Mouse (Mus musculus) heart, adult 8-10 months (tissue): ENCODE data around the gene Setdb1. TPM values are rescaled to one million over a fixed set of nuclear protein-coding genes. Genes with fewer than 3 reads are reported as not detected.
"Not testable (repeated sequence)": the region's sequence is repeated elsewhere in the genome, so short reads cannot be mapped to it uniquely, and the experiment has no call there.

ENCODE experiments used
- DNase-seq: peaks from one replicate; pipeline ENCODE4 v3.0.0; 2022; ENCODE audit warnings: low spot score
- total RNA-seq, 4 experiments: library from RNA; stranded (reverse); gene quantifications; 2 replicates each; pipeline ENCODE4 v1.2.4; 2022

The Setdb1 gene
- 10 to 100 TPM; 10.1 to 12.0 (median 10.4) TPM for total RNA-seq

DNA sequence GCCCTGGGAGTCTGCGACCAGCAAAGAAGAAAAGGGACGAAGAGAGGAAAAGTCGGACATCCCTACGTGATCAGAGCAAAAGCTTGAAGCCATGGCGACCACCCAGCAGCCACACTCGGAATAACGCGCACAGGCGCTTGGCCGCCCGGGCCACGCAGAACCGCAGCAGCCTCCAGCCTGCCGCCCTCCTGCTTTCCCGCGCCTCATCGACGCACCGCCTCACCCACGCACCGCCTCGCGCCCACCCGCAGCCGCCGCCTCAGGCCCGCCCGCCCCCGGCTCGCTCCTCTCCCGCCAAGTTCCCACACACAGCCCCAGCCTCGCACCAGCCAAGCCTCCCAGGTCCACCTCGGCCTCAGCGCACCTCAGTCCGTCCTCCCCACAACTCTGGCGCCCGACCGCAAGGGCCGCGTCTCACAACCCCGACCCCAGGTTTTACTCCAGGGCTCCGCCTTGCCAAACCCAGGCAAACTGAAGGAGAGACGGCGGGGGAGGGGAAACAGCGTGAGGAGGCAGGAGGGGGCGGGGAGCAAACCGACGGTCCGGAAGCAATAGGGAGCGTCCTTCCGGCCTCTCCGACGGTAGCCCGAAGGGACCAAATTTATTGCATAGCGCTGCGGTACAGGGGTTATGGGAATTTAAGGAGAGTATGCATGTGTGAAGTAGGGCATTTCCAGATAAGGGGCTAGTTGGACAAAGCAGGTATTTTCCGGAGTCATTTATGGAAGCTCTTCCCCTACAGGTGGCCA, at the start of gene Setdb1:
Setdb1 (minus strand) TSS at position 502 of the 749 bp plus-strand sequence.
- DNase-seq = peak; percentile 97

DNA sequence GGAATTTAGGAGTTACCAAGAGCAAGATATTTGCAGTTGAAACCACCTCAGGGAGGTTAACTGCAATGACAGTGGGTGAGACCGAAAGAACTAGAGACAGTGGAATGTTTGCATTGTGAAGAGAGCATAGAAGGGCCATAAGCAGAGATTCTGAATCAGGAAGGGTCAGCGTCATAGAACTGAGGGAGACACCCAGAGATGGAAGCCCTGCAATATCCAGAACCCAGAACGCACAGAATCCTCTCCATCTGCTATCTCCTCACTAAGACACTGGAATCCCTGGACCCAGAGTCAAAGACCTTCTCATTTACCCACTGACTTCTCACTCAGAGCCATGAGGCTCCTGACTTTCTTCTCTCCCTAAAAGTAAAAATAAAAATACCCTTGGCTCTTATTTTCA, 45.7 kb upstream of the Setdb1 start, which contains the start of gene 4930558C23Rik:
4930558C23Rik (minus strand) TSS at position 101 of the 400 bp plus-strand sequence.
- DNase-seq = no peak

DNA sequence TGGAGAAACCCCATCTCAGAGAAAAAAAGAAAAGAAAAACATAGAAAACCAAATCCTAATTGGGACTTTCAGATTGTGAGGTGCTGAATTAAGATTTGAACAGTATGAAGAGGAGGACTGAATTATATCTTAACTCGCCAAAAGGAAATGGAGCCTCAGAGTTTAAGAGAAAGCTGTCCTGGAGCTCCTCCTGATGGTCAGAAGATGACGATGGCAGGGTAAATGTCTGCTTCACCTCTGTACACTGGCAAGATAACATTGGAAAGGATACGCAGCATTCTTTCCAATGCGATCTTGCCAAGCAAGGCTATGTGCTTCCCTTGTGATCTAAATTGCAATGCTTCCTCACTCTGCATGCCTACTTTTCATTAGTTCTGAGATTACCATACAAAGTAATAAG, 37.4 kb upstream of the Setdb1 start:
- peak; percentile 36 for DNase-seq

DNA sequence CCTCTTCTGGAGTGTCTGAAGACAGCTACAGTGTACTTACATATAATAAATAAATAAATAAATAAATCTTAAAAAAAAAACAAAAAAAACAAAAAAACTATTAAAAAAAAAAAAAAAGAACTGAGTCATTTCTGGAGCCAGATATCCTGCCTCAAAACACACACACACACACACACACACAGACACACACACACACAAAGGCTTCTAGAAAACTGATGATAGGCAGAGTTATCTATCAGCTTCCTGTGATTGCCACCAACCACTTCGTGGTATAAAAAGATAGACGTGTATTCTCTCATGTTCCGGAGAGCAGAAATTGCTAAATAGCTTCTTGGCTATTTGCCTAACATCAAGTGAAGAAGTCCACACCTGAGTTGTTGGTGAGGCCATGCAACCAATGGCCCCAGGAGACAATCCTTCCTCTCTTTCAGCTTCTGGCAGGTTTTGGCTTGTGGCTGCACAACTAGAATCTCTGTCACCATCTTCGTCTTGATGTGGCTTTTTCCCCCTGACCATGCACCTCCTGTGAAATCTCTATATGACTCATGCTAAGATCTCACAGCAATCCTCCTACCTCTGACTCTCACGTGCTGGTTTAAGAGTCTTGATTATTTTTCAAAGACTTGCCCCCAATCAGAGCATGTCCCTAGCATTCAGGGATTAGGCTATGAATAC, 28.5 kb upstream of the Setdb1 start:
- DNase-seq = no peak

DNA sequence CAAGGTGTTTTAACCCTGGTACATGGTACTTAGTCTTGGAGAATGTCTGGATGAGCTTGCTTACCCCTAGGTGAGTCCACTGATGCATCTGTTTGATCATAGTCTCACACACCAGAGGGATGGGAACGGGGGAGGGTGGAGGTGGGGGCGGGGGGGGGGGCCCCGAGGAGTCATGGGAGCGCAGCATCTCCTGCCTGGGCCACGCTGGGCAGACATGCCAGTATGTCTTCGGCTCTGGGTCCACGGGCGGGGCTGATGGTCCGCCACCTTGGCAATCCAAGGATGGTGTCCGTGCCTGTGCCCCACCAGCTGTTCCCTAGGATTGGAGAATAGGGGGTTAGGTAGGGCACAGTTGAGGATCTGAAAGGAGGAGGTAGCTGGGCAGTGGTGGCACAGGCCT, 16.2 kb upstream of the Setdb1 start:
- DNase-seq = no peak

DNA sequence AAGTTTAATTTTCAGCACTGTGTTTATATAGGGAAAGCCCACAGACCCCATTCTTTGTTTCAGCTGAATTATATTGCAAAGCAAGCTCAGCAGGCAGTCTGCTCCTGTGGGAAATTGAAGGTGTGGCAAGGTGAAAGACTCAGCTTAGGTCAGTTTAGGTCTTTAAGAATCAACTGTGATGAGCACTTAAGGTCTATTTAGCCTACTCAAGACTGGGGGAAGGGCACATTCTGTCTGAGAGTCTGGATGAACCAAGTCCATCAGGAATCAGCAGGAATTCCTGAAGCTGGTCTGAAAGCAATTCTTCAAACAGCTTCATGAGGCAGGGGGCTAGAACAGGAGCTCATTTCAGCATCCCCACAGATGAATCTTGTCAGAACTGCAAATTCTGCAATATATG, 13.1 kb upstream of the Setdb1 start:
- no peak for DNase-seq

DNA sequence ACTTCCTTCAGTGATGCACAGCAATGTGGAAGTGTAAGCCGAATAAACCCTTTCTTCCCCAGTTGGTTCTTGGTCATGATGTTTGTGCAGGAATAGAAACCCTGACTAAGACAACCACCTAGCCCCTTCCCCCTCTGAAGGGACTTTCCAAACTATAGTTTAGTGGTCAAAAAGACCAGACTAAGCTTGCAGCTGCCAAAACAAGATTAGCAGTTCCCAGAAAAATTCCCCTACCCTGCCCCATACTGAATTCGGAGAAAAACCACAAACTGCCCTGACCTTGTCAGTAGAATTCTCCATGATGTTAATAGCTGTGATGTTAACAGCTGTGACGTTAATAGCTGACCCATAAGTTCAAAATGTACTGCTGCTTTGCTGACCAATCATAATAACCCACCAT, 3.3 kb upstream of the Setdb1 start:
- DNase-seq = not testable (repeated sequence)

DNA sequence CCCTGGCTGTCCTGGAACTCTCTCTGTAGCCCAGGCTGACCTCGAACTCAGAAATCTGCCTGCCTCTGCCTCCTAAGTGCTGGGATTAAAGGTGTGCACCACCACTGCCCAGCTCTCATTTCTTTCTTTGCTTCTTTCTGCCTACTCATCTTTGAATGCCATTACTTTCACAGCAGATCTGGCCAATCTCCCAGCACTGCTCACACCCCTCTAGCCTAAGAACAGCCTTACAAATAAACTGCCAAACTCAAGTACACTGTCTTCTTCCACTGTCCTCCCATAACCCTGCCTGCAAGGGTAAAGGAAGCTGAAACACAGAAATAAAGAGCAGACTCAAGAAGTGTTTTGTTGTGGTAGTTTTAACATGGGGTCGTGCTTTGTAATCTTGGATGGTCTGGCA, 744 bp upstream of the Setdb1 start:
- DNase-seq = no peak

DNA sequence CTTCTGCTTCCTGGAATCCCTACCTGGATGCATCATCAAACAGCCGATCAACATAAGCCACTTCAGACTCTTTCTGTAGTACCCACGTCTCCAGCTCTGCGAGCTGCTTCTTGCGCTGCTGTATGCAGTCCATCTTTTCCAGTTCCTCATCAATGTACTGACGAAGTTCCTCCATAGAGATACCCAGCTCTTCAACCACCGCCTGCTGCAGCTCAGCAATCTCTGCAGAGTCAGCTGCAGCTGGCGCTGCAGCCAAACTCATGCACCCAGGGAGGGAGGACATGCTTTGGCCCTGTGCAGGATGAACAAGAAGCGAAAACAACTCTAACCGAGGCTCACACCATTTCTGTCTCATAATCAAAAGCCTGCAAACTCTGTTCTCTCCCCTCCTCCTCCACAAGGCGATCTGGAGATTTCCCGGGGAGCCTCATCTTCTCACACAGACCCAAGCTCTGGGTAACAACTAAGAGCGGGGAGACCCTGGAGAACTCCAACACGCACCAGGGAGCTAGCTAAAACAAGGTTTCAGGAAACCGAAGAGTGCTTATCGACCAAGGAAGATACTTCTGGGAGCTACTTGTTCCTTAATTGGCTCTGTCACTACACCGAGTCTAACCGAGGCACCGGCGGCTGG, 974 bp downstream of the Setdb1 start:
- not testable (repeated sequence) for DNase-seq

DNA sequence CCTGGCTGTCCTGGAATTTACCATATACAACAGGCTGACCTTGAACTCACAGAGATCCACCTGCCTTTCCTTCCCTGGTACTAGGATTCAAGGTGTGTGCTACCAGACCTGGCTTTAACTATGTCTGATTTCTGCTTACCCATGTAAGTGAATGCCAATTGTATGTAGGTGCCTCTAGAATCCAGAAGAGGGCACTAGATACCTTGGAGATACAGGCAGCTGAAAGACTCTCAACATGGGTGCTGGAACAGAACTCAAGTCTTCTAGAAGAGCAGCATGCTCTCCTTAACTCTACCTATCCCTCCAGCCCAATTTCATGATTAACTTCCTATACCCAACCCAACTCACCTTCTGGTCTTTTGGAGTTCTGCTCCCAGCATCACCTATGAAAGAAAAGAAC, 7.5 kb downstream of the Setdb1 start:
- no peak for DNase-seq

DNA sequence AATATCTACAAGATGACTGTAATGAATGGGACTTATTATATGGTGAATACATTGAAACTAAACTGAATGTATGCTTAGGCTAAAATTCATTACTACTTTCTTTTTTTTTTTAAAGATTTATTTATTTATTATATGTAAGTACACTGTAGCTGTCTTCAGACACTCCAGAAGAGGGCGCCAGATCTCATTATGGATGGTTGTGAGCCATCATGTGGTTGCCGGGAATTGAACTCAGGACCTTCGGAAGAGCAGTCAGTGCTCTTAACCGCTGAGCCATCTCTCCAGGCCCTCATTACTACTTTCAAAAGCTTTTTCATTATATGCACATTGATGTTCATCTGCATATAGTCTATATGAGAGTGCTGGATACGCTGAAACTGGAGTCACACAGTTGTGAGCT, 8.7 kb downstream of the Setdb1 start:
- DNase-seq = not testable (repeated sequence)

DNA sequence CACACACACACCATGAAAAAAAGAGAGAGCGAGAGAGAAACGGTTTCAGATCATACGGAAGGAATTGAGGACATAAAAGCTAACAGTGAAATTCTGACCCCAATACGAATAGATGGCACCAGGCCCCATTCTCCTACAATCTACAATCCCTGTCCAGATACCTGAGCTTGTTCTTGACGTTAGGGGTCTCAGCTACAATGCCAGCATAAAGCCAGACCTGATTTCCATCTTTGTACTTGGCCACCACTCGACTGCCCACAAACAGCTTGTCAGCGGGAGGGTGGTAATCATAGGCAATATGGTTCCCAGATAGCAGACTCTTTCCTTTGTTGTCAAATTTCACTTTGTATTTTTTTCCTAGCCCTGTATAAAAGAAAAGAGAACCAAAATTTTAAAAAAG, 10.5 kb downstream of the Setdb1 start:
- DNase-seq = no peak

DNA sequence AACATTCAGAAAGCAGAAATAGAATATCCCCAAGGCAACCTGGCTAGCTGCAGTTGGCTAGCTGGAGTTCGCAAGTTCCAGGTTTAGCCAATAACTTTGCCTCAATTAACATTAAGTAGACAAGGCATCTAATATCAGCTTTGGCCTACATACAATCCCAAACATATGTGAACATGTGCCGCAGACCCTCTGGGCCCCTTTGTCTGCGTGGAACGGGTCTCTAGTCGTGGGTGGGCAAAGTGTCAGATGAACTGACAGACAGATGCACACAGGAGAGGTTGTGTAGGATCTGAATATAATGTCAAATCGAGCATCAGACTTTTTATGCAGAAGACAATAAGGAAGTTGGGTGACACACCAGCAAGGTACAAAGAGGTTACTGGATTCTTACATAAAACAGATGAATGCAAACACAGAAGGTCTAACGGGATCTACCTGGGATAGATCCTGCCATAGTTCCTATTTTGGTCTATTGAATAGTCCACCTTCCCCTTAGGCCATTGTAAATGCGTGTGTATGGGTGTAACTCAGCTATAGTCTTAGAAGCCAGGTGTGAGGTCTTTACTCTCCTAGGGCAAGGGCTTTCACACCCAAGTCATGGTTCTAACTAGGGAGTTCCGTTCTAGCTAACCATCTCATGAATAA, 13.5 kb downstream of the Setdb1 start:
- not testable (repeated sequence) for DNase-seq

DNA sequence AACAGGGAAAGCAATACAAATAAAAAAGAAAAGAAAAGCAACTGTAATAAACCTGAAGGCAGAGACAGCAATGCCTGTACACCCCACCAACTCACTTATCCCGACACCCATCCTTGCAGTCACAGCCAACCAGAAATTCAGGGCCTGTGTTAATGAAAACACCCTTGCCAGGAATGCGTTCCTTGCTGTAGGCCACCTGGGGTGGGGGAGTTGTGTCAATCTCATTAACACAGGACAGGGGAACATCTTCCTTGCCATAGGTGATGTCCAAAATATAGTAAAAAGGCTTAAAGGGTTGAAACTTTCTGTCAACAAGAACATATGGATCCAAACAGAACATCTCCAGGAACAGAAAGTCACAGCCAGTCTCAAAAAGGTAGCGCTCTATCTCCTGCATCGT, 18.8 kb downstream of the Setdb1 start:
- DNase-seq = no peak

DNA sequence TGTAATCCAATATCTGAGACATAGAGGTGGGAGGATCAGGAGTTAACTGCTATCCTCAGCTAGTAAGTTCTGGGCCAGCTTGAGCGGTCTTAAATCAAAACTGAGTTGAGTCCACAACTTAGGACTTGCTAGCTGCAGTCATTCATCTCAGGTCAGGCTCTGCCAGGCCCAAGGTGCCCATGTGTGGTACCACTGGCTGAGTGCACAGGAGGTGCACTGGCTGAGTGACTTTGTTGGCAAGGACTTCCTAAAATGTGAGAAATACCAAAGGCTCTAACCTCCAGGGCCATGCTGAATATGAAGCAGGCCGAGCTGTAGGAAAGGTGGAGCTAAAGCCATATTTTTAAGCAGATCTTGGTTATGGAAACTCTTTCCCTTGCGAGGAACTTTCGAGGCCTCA, 19.7 kb downstream of the Setdb1 start:
- no peak for DNase-seq

DNA sequence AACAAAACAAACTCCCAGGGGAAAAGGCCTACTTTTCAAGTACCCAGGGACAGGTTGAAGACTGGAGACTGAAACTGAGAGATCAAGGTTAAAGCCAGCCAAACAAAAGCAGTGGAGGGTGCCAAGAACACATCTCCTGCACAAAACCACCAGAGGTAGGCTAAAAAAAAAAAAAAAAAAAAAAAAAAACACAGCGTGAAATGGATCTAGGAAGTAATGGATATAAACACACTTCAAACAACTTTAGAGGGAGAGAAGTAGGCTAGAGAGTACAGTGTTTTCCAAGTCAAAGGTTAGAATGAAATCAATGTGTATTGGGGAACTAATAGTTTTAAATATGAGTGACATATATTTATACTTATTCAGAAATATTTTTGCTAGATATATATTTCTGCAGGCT, 25.5 kb downstream of the Setdb1 start:
- DNase-seq = no peak

DNA sequence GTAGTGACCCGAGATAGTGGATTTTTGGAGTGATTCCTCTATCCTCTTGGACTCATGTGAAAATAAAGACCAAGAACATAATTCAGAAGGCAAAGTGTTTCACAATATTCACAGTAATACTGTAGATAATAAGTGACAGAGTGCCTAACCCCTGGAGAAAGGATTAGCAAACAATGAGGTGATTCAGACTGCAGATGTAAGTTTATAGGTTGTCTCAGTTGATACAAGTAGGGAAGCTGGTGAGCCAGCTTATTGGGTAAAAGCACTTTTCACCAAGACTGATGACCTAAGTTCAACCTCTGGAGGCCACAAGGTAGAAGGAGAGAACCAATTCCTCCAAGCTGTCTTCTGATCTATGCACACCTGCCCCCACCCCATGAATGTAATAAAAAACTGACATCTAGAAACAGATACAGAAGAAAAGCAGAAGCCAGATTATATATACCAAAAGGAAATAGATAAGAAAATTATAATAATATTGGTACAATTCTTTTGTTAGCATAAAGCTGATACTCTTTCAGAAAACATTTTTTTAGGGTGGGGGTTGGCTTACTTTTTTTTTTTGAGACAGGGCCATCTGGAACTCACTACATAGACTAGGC, 28.1 kb downstream of the Setdb1 start:
- no peak for DNase-seq

DNA sequence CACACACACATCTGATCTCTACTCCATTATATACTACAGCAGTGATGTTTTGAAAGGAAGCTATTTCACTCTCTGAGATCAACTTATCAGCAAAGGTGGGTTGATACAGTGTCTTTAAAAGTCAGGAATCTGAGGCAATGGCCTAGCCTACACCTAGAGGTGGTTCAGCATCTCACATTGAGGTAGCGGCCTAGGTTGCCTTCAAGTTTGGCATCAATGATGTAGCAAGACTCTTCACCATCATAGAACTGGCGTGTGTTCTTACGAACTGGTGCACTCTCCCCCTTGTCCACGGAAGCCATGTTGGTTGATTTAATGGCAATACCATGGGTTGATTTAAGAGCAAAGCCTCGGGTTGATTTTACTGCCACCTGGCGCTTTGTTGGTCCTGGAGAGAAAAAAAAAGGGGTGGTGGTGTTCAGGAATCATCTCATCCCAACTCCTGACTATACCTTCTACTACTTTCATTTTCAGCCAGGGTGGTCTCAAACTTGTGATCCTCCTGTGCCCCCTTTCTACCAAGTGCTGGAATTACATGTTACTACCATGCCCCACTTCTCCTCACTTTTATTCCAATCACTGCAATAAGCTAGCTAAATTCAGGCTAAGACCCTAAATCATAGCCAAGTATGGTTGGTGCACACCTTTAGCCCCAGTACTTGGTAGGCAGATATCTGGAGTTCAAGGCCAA, 32.4 kb downstream of the Setdb1 start:
- DNase-seq = no peak

DNA sequence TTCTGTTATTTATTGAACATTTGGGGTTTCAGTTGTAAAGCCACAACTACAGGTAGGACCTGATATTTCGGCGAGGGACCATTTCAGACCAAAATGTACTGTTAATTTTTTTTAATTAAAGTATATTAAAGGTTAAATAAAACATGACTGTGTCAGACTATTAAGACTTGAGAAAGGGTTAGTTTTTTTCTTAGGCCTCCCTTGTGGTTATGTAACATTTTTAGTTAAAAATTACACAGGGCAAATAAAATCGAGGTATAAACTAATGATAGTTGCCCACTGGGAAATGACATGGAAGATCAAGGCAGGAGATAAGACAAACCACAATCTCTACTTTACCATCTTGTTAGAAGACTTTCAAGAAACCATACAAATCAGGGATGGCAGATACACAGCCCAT, 33.6 kb downstream of the Setdb1 start:
- DNase-seq = no peak

DNA sequence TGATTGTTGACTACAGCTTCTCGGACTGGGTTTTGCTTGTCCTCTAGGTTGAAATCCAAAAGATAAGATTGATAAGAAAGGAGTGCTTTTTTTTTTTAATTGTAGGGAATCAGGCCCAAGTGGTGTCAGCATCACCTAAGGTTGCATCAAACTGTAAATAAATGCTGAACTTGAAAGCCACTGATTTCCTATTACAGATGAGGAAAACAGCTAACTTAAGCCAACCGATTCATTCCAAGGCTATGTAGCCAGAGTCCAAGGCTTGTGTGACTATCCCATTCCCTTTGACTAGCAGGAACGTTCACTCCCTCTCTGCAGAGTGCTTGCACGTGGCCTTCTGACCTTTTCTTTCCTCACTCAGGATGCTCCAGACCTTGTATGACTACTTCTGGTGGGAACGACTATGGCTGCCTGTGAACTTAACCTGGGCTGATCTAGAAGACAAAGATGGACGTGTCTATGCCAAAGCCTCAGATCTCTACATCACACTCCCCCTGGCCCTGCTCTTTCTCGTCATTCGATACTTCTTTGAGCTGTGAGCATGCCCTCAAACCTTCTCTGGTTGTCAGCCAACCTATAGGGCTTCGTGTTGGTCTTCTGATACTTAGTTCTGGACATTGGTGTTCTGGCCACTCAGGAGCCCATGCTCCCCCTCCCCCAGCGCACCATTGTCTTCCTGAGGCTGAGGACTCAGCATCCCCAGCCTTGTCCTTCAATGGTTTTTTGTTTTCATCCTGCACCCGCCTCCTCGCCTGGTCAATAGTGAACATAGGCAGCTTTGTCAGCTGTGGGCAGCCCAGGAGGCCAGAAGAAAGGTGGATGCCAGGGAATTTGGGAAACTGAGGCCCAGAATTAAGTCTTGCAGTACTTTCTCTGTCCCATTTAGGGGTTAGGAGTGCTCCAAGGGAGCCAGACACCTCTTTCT, 37.0 kb downstream of the Setdb1 start:
- no peak for DNase-seq
